Mouse (Mus musculus): ENCODE data around the gene Kif1c. TPM values are rescaled to one million over a fixed set of nuclear protein-coding genes. Genes with fewer than 3 reads are reported as not detected.
A peak's percentile ranks its signal among the peaks of the same experiment; 100 is the strongest.

Gene Kif1c
- total and polyA plus RNA-seq, 2 experiments from 2014 or later: 1.9 to 31.5 TPM

DNA sequence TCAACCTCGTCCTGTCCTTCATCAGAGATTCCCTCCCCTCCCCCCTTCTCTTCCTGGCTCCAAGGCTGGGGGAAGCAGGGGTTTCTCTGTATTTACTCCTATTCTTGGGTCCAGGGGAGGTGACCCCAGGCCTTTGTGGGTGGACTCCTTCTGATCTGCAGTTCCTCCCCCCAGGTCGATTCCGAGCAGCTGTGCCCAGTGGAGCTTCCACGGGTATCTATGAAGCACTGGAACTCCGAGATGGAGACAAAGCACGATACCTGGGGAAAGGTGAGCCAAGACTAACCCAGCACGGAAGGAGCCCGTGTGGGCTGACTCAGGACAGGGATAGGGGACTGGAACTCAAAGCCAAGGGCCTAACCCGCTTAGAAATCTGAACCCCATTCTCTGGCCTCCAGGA is 42.4 kb upstream of the Kif1c start:
- 0 out of 2 replicates have a peak, but pooled peaks cover 7% of the 10 kb centered on the region for H3K4me1 ChIP-seq (ENCODE audit: insufficient read depth, low read length)
- H3K36me3 ChIP-seq (ENCODE audit: insufficient read depth, low read length): peaks cover 11% of the 10 kb centered on the region; the same call in 1 of the 2 replicates
- WGBS: 64% methylated on average over 9 of the region's 9 CpGs
- no peak overlapping the region for H3K27ac ChIP-seq
- H3K9me3 ChIP-seq (ENCODE audit: low read length): no peaks in the 10 kb centered on the region
- no peak for DNase-seq (ENCODE audit: low spot score)
- no peak for ATAC-seq
- no peak for TF ChIP-seq CTCF (IDR thresholded peaks at IDR 0.05; ENCODE audit: low read depth)
- H3K27me3 ChIP-seq (ENCODE audit: insufficient read depth, low read length): no peaks in the 10 kb centered on the region
- 0 out of 2 replicates have a peak overlapping the region, but pooled peaks have one; percentile 1 for H3K9ac ChIP-seq (replicated peaks; ENCODE audit: low read length)
- H3K4me2 ChIP-seq (ENCODE audit: low read depth, low read length): no peak overlapping the region
- H3K4me3 ChIP-seq (ENCODE audit: low read length): no peak overlapping the region

DNA sequence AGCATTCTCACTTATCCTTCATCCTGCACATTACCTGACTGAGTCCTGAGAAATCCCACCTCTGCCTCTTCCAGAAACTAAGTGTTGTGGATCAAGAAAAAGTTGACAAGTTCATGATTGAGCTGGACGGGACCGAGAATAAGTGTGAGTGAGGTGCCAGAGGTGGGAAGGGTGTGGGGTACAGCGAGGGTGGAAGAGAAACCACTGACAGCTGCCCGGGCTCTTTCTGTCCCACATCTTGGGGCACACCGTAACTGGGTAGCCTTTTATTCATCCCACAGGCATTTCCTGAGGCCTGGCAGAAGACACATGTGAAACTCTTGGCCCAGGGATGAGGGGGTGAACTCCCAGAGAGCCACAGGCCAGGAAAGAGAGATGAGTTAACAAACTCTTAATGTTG is 41.8 kb upstream of the Kif1c start:
- H3K9me3 ChIP-seq (ENCODE audit: low read length): no peaks in the 10 kb centered on the region
- ATAC-seq (no peak), DNase-seq (ENCODE audit: low spot score) (no peak)
- H3K4me2 ChIP-seq (ENCODE audit: low read depth, low read length): no peak overlapping the region
- 0 out of 2 replicates have a peak, but pooled peaks cover 5% of the 10 kb centered on the region for H3K4me1 ChIP-seq (ENCODE audit: insufficient read depth, low read length)
- peaks cover 15% of the 10 kb centered on the region; the same call in 1 of the 2 replicates for H3K36me3 ChIP-seq (ENCODE audit: insufficient read depth, low read length)
- no peak overlapping the region for H3K9ac ChIP-seq (replicated peaks; ENCODE audit: low read length)
- no peak overlapping the region for H3K4me3 ChIP-seq (ENCODE audit: low read length)
- TF ChIP-seq CTCF (IDR thresholded peaks at IDR 0.05; ENCODE audit: low read depth): no peak
- H3K27me3 ChIP-seq (ENCODE audit: insufficient read depth, low read length): no peaks in the 10 kb centered on the region
- no peak overlapping the region for H3K27ac ChIP-seq
- WGBS: 83% methylated on average over 5 of the region's 5 CpGs

DNA sequence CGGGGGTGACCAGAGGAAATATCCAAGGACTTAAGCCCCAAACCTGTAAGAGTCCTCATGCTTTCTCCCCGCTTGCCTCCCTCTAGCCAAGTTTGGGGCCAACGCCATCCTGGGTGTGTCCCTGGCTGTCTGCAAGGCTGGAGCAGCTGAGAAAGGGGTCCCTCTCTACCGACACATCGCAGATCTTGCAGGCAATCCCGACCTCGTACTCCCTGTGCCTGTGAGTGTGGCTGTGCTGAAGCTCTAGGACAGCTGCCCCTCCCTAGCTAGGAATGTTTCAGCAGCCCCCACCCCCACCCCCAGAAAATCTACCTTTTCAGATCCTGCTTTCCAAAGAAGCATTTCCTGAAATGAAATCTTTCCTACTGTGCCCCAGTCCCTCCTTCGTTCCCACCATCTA is 41.4 kb upstream of the Kif1c start:
- H3K4me1 ChIP-seq (ENCODE audit: insufficient read depth, low read length): 0 out of 2 replicates have a peak, but pooled peaks cover 5% of the 10 kb centered on the region
- H3K9ac ChIP-seq (replicated peaks; ENCODE audit: low read length): no peak overlapping the region
- no peak for DNase-seq (ENCODE audit: low spot score)
- no peak overlapping the region for H3K4me2 ChIP-seq (ENCODE audit: low read depth, low read length)
- no peak overlapping the region for H3K27ac ChIP-seq
- no peaks in the 10 kb centered on the region for H3K9me3 ChIP-seq (ENCODE audit: low read length)
- 78% methylated on average over 8 of the region's 8 CpGs for WGBS
- no peak for TF ChIP-seq CTCF (IDR thresholded peaks at IDR 0.05; ENCODE audit: low read depth)
- peaks cover 19% of the 10 kb centered on the region for H3K36me3 ChIP-seq (ENCODE audit: insufficient read depth, low read length)
- H3K27me3 ChIP-seq (ENCODE audit: insufficient read depth, low read length): no peaks in the 10 kb centered on the region
- no peak overlapping the region for H3K4me3 ChIP-seq (ENCODE audit: low read length)
- ATAC-seq: no peak

DNA sequence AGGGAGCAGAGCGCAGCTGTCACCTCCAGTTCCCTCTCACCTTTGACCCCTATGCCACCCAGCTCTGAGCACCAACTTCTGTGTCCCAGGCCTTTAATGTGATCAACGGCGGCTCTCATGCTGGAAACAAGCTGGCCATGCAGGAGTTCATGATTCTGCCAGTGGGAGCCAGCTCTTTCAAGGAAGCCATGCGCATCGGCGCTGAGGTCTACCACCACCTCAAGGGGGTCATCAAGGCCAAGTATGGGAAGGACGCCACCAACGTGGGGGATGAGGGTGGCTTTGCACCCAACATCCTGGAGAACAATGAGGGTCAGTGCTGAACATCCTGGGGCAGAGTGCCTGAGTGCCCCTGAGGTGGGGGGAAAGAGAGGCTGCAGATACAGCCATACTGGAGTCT is 39.8 kb upstream of the Kif1c start:
- Histone ChIP-seq H3K9me3 (ENCODE audit: low read length) (no peaks in the 10 kb centered on the region), H3K4me2 (ENCODE audit: low read depth, low read length) (no peak overlapping the region), H3K4me1 (ENCODE audit: insufficient read depth, low read length) (0 out of 2 replicates have a peak, but pooled peaks cover 5% of the 10 kb centered on the region), H3K4me3 (ENCODE audit: low read length) (no peak overlapping the region), H3K9ac (replicated peaks; ENCODE audit: low read length) (no peak overlapping the region), H3K27me3 (ENCODE audit: insufficient read depth, low read length) (no peaks in the 10 kb centered on the region), H3K36me3 (ENCODE audit: insufficient read depth, low read length) (peaks cover 32% of the 10 kb centered on the region), H3K27ac (no peak overlapping the region)
- TF ChIP-seq CTCF (IDR thresholded peaks at IDR 0.05; ENCODE audit: low read depth): no peak
- WGBS: 86% methylated on average over 8 of the region's 8 CpGs
- ATAC-seq (no peak), DNase-seq (ENCODE audit: low spot score) (no peak)

DNA sequence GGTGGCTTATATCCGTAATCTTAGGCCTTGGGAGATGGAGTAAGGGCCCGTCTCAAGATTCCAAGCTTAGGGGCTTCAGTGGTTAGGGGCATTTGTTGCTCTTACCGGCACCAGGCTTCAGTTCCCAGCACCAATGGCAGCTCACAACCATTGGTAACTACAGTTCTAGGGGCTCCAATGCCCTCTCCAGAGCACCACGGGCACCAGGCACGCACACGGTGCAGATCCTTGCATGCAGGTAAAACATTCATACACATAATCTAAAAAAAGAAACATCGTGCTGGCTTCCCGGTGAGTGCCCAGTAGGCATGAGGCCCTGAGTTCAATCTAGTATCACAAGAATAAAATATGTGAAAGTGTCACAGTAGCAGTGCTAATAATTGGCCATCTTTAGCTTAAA is 37.2 kb upstream of the Kif1c start:
- H3K9me3 ChIP-seq (ENCODE audit: low read length): no peaks in the 10 kb centered on the region
- H3K4me1 ChIP-seq (ENCODE audit: insufficient read depth, low read length): peaks cover 4% of the 10 kb centered on the region; the same call in 1 of the 2 replicates
- H3K4me2 ChIP-seq (ENCODE audit: low read depth, low read length): no peak overlapping the region
- H3K27ac ChIP-seq: no peak overlapping the region
- no peaks in the 10 kb centered on the region for H3K27me3 ChIP-seq (ENCODE audit: insufficient read depth, low read length)
- no peak overlapping the region for H3K9ac ChIP-seq (replicated peaks; ENCODE audit: low read length)
- H3K36me3 ChIP-seq (ENCODE audit: insufficient read depth, low read length): peaks cover 32% of the 10 kb centered on the region
- DNase-seq (ENCODE audit: low spot score) (no peak), ATAC-seq (no peak)
- no peak for TF ChIP-seq CTCF (IDR thresholded peaks at IDR 0.05; ENCODE audit: low read depth)
- H3K4me3 ChIP-seq (ENCODE audit: low read length): no peak overlapping the region
- WGBS: 91% methylated on average over 8 of the region's 8 CpGs

DNA sequence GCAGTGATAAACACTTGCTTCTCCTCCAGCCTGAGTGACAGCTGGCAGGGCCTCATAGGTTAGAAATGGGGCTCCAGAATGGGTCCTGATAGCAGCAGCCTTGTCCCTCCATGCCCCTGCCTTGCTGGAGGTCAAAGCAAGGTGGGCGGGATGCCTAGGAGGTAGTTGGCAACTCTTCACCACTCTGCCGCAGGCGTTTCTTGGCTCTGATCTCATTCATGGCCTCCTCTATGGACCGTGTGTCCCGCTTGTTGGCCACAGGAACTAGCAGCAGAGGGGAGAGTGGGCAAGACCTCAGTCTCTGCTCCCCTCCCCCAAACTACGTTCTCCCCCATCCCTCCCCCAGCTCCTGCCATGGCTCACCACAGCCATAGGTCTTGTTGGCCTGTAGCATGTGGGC is 36.4 kb upstream of the Kif1c start:
- no peaks in the 10 kb centered on the region for H3K9me3 ChIP-seq (ENCODE audit: low read length)
- ATAC-seq (no peak), DNase-seq (ENCODE audit: low spot score) (no peak)
- H3K4me1 ChIP-seq (ENCODE audit: insufficient read depth, low read length): peaks cover 4% of the 10 kb centered on the region; the same call in 1 of the 2 replicates
- TF ChIP-seq CTCF (IDR thresholded peaks at IDR 0.05; ENCODE audit: low read depth): no peak
- WGBS: 83% methylated on average over 6 of the region's 6 CpGs
- H3K27ac ChIP-seq: no peak overlapping the region
- H3K9ac ChIP-seq (replicated peaks; ENCODE audit: low read length): no peak overlapping the region
- H3K27me3 ChIP-seq (ENCODE audit: insufficient read depth, low read length): no peaks in the 10 kb centered on the region
- peaks cover 32% of the 10 kb centered on the region for H3K36me3 ChIP-seq (ENCODE audit: insufficient read depth, low read length)
- no peak overlapping the region for H3K4me3 ChIP-seq (ENCODE audit: low read length)
- no peak overlapping the region for H3K4me2 ChIP-seq (ENCODE audit: low read depth, low read length)

DNA sequence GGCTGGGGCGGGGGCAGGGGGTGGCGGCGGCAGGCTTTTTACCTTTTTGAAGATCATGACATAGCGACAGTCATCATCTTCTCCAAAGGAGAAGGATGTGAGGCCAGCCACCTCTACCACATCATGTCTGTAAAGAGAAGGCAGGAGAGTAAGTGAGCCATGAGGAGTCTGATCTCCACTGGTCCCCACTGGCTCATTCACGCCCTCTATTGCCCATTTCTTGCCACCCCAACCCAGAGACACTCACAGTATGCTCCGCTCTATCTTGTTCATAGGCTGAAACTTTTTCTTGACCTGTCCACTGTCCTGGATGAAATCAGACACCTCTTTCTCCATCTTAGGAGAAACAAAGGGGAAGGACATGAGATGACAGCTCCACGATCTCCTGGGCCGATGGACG is 35.6 kb upstream of the Kif1c start:
- Histone ChIP-seq H3K9me3 (ENCODE audit: low read length) (no peaks in the 10 kb centered on the region), H3K4me3 (ENCODE audit: low read length) (no peak overlapping the region), H3K27ac (no peak overlapping the region), H3K9ac (replicated peaks; ENCODE audit: low read length) (no peak overlapping the region), H3K4me1 (ENCODE audit: insufficient read depth, low read length) (peaks cover 4% of the 10 kb centered on the region; the same call in 1 of the 2 replicates), H3K4me2 (ENCODE audit: low read depth, low read length) (no peak overlapping the region), H3K27me3 (ENCODE audit: insufficient read depth, low read length) (no peaks in the 10 kb centered on the region), H3K36me3 (ENCODE audit: insufficient read depth, low read length) (peaks cover 32% of the 10 kb centered on the region)
- ATAC-seq (no peak), DNase-seq (ENCODE audit: low spot score) (no peak)
- WGBS: 95% methylated on average over 9 of the region's 9 CpGs
- TF ChIP-seq CTCF (IDR thresholded peaks at IDR 0.05; ENCODE audit: low read depth): 0 out of 2 replicates have a peak, but pooled peaks have one; percentile 4

Measured in hindbrain, postnatal 0 days (tissue).